In the genomic region with DNA sequence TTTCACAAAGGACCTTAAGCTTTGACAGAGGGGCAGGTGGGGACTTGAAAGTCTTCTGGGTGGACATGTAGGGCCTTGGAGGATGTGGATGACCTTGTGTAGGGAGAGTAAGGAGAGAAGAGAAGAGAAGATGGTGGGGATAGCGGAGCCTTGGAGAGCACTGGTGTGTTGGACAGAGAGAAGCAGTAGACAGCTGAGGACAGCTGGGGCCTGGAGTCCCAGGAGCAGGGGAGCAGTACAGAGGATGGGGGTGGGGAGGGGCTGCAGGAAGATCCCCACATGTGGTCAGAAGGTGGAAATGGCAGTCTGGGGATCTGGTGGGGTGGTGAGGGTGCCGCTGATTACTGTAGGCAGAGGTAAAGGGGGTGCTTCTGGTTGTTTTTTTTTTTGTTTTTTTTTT, we compare ENCODE assay signal across 10 mouse cellular contexts. TPM values are rescaled to one million over a fixed set of nuclear protein-coding genes. Genes with fewer than 3 reads are reported as not detected.
A peak's percentile ranks its signal among the peaks of the same experiment; 100 is the strongest.
DNase-seq lines count a peak whose midpoint lies in the region; ATAC-seq lines count a peak whose summit lies in the region.
"Had no signal": no experiment of that assay in that cellular context is flagged by ENCODE, and none has a peak within 500 bp of the region (broad histone marks: within the 10 kb centered on the region; RNA-seq: fewer than 3 reads in every experiment).

No protein-coding gene starts in this region.

- H3K9ac ChIP-seq in heart, embryonic 13.5 days: peak overlapping the region; percentile 44; the same call in 1 of the 2 replicates
- H3K9ac ChIP-seq in neural tube, embryonic 13.5 days: peak overlapping the region; percentile 58

- H3K27ac ChIP-seq in heart, embryonic 13.5 days (replicated peaks): peak overlapping the region; percentile 42; the same call in 1 of the 2 replicates
- peak overlapping the region; percentile 64 for H3K27ac ChIP-seq in limb, embryonic 10.5 days
- H3K27ac ChIP-seq in neural tube, embryonic 13.5 days (replicated peaks): peak overlapping the region; percentile 49; the same call in 1 of the 2 replicates

- no peaks in the 10 kb centered on the region for H3K36me3 ChIP-seq in heart, embryonic 13.5 days
- H3K36me3 ChIP-seq in limb, embryonic 10.5 days: no peaks in the 10 kb centered on the region
- H3K36me3 ChIP-seq in neural tube, embryonic 13.5 days: no peaks in the 10 kb centered on the region

- H3K27me3 ChIP-seq in heart, embryonic 13.5 days (replicated peaks): no peaks in the 10 kb centered on the region
- H3K27me3 ChIP-seq in limb, embryonic 10.5 days (ENCODE audit: low read depth, poor library complexity, severe bottlenecking): no peaks in the 10 kb centered on the region
- H3K27me3 ChIP-seq in neural tube, embryonic 13.5 days: no peaks in the 10 kb centered on the region

- H3K4me1 ChIP-seq in heart, embryonic 13.5 days: peaks cover 66% of the 10 kb centered on the region
- H3K4me1 ChIP-seq in limb, embryonic 10.5 days: peaks cover 71% of the 10 kb centered on the region
- peaks cover 72% of the 10 kb centered on the region for H3K4me1 ChIP-seq in neural tube, embryonic 13.5 days (replicated peaks)

- WGBS in heart, embryonic 13.5 days: 62% methylated on average over 2 of the region's 2 CpGs
- WGBS in limb, embryonic 10.5 days: 54% methylated on average over 2 of the region's 2 CpGs
- WGBS in neural tube, embryonic 13.5 days: 64% methylated on average over 2 of the region's 2 CpGs

- DNase-seq in kidney, postnatal 10 days: peak; percentile 74
- DNase-seq in kidney, adult 8-10 months: no peak
- DNase-seq in limb, embryonic 10.5 days (ENCODE audit: low spot score): no peak
- no peak for DNase-seq in adrenal gland, adult 2 months
- no peak for DNase-seq in adrenal gland, postnatal 10 days
- DNase-seq in MN1 (ENCODE audit: low spot score): no peak
- DNase-seq: right cerebral cortex, postnatal 25 days had no signal

- H3K4me2 ChIP-seq in heart, embryonic 13.5 days: peak overlapping the region; percentile 33
- H3K4me2 ChIP-seq in neural tube, embryonic 13.5 days: peak overlapping the region; percentile 81

- no peak for ATAC-seq in heart, embryonic 13.5 days (ENCODE audit: extremely low read depth, insufficient number of reproducible peaks, low FRiP score, low TSS enrichment)
- no peak for ATAC-seq in neural tube, embryonic 13.5 days (ENCODE audit: low read depth)

- 0 out of 2 replicates have a peak overlapping the region, but pooled peaks have one; percentile 4 for H3K4me3 ChIP-seq in heart, embryonic 13.5 days
- H3K4me3 ChIP-seq in limb, embryonic 10.5 days: no peak overlapping the region
- H3K4me3 ChIP-seq in neural tube, embryonic 13.5 days: peak overlapping the region; percentile 8; the same call in 1 of the 2 replicates
- H3K4me3 ChIP-seq: erythroblast, embryonic 14.5 days had no signal

- H3K9me3 ChIP-seq in heart, embryonic 13.5 days: no peaks in the 10 kb centered on the region
- no peaks in the 10 kb centered on the region for H3K9me3 ChIP-seq in limb, embryonic 10.5 days (replicated peaks)
- no peaks in the 10 kb centered on the region for H3K9me3 ChIP-seq in neural tube, embryonic 13.5 days

RNA-seq across cellular contexts. Expression of gene Arrb1, which starts 4.8 kb away (rescaled TPM):
- 6.8 and 8.4 TPM in 2 replicates for polyA plus RNA-seq in heart, embryonic 13.5 days (2015; fragmentation: Nextera tagmentation; extraction: Ambion mirVana)
- 8.8 and 10.0 TPM in 2 replicates for polyA plus RNA-seq in limb, embryonic 10.5 days (2016; fragmentation: Nextera tagmentation; extraction: Ambion mirVana)
- polyA plus RNA-seq in neural tube, embryonic 13.5 days (2015; fragmentation: Nextera tagmentation; extraction: Ambion mirVana): 15.9 and 16.2 TPM in 2 replicates
- 10 to 100 TPM; 38.7 to 62.2 TPM for total RNA-seq in adrenal gland, adult 2 months (2021)
- 19.0 and 19.3 TPM in 2 replicates for polyA plus RNA-seq in adrenal gland, adult 2 months (2012; rRNA removed)
- total RNA-seq in adrenal gland, postnatal 10 days (2021): 10 to 100 TPM; 46.2 to 56.8 TPM

RNA-seq across cellular contexts. Expression of gene Rps3, which starts 56.5 kb away (rescaled TPM):
- polyA plus RNA-seq in heart, embryonic 13.5 days (2015; fragmentation: Nextera tagmentation; extraction: Ambion mirVana): 492 and 539 TPM in 2 replicates
- 745 and 824 TPM in 2 replicates for polyA plus RNA-seq in limb, embryonic 10.5 days (2016; fragmentation: Nextera tagmentation; extraction: Ambion mirVana)
- polyA plus RNA-seq in neural tube, embryonic 13.5 days (2015; fragmentation: Nextera tagmentation; extraction: Ambion mirVana): 514 and 540 TPM in 2 replicates
- 100 to 1,000 TPM; 414 to 589 TPM for total RNA-seq in adrenal gland, adult 2 months (2021)
- 80.7 and 95.4 TPM in 2 replicates for polyA plus RNA-seq in adrenal gland, adult 2 months (2012; rRNA removed)
- 100 to 1,000 TPM; 554 to 575 TPM for total RNA-seq in adrenal gland, postnatal 10 days (2021)
